Mouse (Mus musculus): Measurements from ENCODE around the gene Ckm. TPM values are rescaled to one million over a fixed set of nuclear protein-coding genes. Genes with fewer than 3 reads are reported as not detected.

Ckm gene
- total RNA-seq, 1 experiment from 2014 or later, result not detected

- ATAC-seq (ENCODE audit: extremely low read depth, insufficient number of reproducible peaks, low FRiP score, poor library complexity, severe bottlenecking), result no peak
Observed at GRCm38 (mm10) chr7:19459144-19459870, 54.7 kb downstream of the Ckm start.

GRCm38 (mm10) chr7:19460500-19460899, 55.9 kb downstream of the Ckm start:
- no peak for ATAC-seq (ENCODE audit: extremely low read depth, insufficient number of reproducible peaks, low FRiP score, poor library complexity, severe bottlenecking)

DNA sequence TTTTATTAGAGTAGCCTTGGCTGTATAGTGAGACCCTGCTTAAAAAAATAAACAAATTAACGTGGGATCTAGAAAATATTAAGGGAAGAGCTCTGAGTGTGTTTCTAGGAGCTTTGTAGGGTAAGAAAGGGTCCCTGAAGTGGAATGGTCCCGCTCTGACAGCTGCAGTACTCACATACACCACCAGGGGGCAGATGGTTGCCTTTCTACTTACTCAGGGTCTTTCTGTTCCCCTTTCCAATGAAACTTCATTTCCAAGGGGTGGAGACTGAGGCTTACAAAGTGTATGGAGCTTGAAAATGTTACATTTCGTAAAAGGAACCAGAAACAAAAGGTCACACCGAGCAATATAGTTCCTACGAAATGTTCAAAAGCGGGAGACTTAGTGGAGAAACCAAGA, 56.9 kb downstream of the Ckm start:
- peak; percentile 59 for ATAC-seq (ENCODE audit: extremely low read depth, insufficient number of reproducible peaks, low FRiP score, poor library complexity, severe bottlenecking)

GRCm38 (mm10) chr7:19462443-19462842, 57.9 kb downstream of the Ckm start:
- ATAC-seq (ENCODE audit: extremely low read depth, insufficient number of reproducible peaks, low FRiP score, poor library complexity, severe bottlenecking), result no peak

GRCm38 (mm10) chr7:19462884-19463381, 58.4 kb downstream of the Ckm start, which contains the start of gene Exoc3l2:
Gene Exoc3l2 (plus strand): TSS chr7:19463331.
- ATAC-seq (ENCODE audit: extremely low read depth, insufficient number of reproducible peaks, low FRiP score, poor library complexity, severe bottlenecking), result no peak

DNA sequence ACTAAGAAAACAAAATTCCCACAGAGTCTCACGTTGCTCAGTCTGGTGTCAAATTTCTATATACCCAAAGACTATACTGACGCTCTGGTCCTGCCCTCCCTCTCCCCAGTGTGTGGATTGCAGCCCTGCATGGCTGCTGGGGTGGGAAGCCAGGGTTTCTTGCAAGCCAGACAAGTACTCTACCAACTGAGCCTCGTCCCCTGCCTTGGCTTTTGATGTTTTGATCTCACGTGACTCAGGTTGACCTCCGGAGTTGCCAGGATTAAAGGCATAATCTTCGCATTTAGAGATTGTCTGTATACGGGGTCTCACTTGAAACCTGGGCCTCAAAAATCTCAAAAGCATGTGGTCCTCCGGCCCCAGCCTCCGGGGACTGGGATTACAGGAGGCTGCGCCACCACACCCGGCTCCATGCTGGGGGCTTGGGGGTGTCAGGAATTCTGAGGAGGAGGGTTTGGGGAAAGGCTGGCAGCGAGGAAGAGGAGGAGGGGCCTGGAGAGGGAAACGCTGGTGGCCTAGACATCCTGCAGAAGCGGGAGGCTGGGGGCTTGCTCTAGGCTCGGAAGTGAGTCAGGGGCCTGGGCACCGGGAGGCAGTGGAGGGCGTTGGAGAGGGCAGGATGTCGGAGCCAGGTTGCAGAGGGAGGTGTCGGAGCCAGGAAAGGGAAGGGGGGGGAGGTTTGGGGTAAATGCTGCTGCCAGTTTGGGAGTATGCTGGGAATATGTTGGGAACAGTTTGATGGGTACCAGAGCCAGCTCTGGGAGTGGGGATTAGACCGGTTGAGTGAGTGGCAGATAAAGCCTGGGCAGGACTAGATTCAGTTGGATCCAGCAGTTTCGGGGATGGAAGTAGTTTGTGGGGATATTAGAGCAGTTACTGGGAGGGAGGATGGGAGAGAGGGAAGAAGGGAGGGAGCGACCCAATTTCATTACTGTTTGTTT, 60.1 kb downstream of the Ckm start:
- no peak for ATAC-seq (ENCODE audit: extremely low read depth, insufficient number of reproducible peaks, low FRiP score, poor library complexity, severe bottlenecking)

- no peak for ATAC-seq (ENCODE audit: extremely low read depth, insufficient number of reproducible peaks, low FRiP score, poor library complexity, severe bottlenecking)
Observed at GRCm38 (mm10) chr7:19466602-19467145, 62.1 kb downstream of the Ckm start.

- ATAC-seq (ENCODE audit: extremely low read depth, insufficient number of reproducible peaks, low FRiP score, poor library complexity, severe bottlenecking), result no peak
Observed at GRCm38 (mm10) chr7:19467638-19468037, 63.1 kb downstream of the Ckm start.

- no peak for ATAC-seq (ENCODE audit: extremely low read depth, insufficient number of reproducible peaks, low FRiP score, poor library complexity, severe bottlenecking)
Observed at GRCm38 (mm10) chr7:19468279-19468678, 63.7 kb downstream of the Ckm start.

DNA sequence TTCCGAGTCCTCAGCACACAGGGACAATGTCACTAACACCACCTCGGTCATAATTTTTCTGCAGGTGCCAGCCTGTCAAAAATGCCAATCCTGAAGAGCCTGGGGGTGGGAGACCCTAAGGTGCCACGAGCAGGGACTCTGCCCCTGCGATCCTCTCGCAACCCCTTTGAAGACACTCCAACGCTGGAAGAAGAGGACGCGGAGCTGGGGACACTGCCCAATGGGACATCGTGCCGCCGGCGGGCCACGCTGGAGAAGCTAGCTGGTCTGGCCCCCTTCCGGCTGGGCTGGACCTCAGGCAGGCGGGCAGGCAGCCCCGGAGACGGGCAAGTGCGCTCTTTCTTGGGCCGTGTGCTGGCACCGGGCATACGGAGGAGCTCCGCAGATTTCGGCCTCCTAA, 64.8 kb downstream of the Ckm start:
- ATAC-seq (ENCODE audit: extremely low read depth, insufficient number of reproducible peaks, low FRiP score, poor library complexity, severe bottlenecking), result no peak

GRCm38 (mm10) chr7:19470308-19470707, 65.7 kb downstream of the Ckm start:
- ATAC-seq (ENCODE audit: extremely low read depth, insufficient number of reproducible peaks, low FRiP score, poor library complexity, severe bottlenecking), result no peak

GRCm38 (mm10) chr7:19472403-19472802, 67.8 kb downstream of the Ckm start:
- peak; percentile 61 for ATAC-seq (ENCODE audit: extremely low read depth, insufficient number of reproducible peaks, low FRiP score, poor library complexity, severe bottlenecking)

Other genes starting within 250 kb of the Ckm start
- gene Gipr, start 238.6 kb upstream of the Ckm start, total RNA-seq (2017), result not detected in 2 replicates
- gene Eml2, start 228.4 kb upstream of the Ckm start, total RNA-seq (2017), result 9.1 and 13.3 TPM in 2 replicates
- 0.37 TPM in 1 of 2 replicates, not detected in the other for gene Gpr4, start 192.2 kb upstream of the Ckm start, total RNA-seq (2017)
- gene Opa3, start 176.4 kb upstream of the Ckm start, total RNA-seq (2017), result 12.5 and 15.3 TPM in 2 replicates
- gene Vasp, start 133.0 kb upstream of the Ckm start, total RNA-seq (2017), result 400 and 419 TPM in 2 replicates
- gene Ppm1n, start 124.7 kb upstream of the Ckm start, total RNA-seq (2017), result not detected in 2 replicates
- gene Rtn2, start 122.2 kb upstream of the Ckm start, total RNA-seq (2017), result not detected in 2 replicates
- 60.5 and 64.4 TPM in 2 replicates for gene Fosb, start 94.7 kb upstream of the Ckm start, total RNA-seq (2017)
- 19.6 and 28.2 TPM in 2 replicates for gene Ercc1, start 60.0 kb upstream of the Ckm start, total RNA-seq (2017)
- gene Cd3eap, start 45.3 kb upstream of the Ckm start, total RNA-seq (2017), result 7.1 and 7.3 TPM in 2 replicates
- 0.12 and 0.37 TPM in 2 replicates for gene Ppp1r13l, start 45.0 kb upstream of the Ckm start, total RNA-seq (2017)
- 27.4 and 30.1 TPM in 2 replicates for gene Ercc2, start 22.8 kb upstream of the Ckm start, total RNA-seq (2017)
- gene Klc3, start 672 bp upstream of the Ckm start, total RNA-seq (2017), result 0.81 TPM in 1 of 2 replicates, not detected in the other
- gene Mark4, start 54.0 kb downstream of the Ckm start, total RNA-seq (2017), result 17.2 and 18.0 TPM in 2 replicates
- gene Exoc3l2, start 58.6 kb downstream of the Ckm start, total RNA-seq (2017), result 0.12 TPM in 1 of 2 replicates, not detected in the other
- 3.9 and 4.4 TPM in 2 replicates for gene Bloc1s3, start 103.6 kb downstream of the Ckm start, total RNA-seq (2017)
- 8.7 and 14.3 TPM in 2 replicates for gene Trappc6a, start 103.6 kb downstream of the Ckm start, total RNA-seq (2017)
- gene Nkpd1, start 113.1 kb downstream of the Ckm start, total RNA-seq (2017), result not detected in 2 replicates
- 29.9 and 31.1 TPM in 2 replicates for gene Ppp1r37, start 158.3 kb downstream of the Ckm start, total RNA-seq (2017)
- 8.7 and 11.6 TPM in 2 replicates for gene Zfp296, start 172.5 kb downstream of the Ckm start, total RNA-seq (2017)
- 44.1 and 49.8 TPM in 2 replicates for gene Gemin7, start 172.8 kb downstream of the Ckm start, total RNA-seq (2017)
- gene Clasrp, start 199.7 kb downstream of the Ckm start, total RNA-seq (2017), result 97.9 and 108 TPM in 2 replicates
- gene Relb, start 224.7 kb downstream of the Ckm start, total RNA-seq (2017), result 37.0 and 41.1 TPM in 2 replicates

Data from neutrophil, adult 5-6 weeks (primary cell).